Mouse (Mus musculus) erythroblast, embryonic 14.5 days (primary cell): ENCODE data around the gene Slbp. TPM values are rescaled to one million over a fixed set of nuclear protein-coding genes. Genes with fewer than 3 reads are reported as not detected.

Source experiments
- H3K27me3 ChIP-seq: 2 replicates; pipeline ENCODE4 v1.6.1; 2012; ENCODE audit warnings: inconsistent platforms; ENCODE audit not compliant: control insufficient read depth
- H3K36me3 ChIP-seq: 2 replicates; pipeline ENCODE4 v1.6.1; 2012; ENCODE audit warnings: mild to moderate bottlenecking, inconsistent platforms; ENCODE audit not compliant: control insufficient read depth
- H3K4me1 ChIP-seq: 2 replicates; pipeline ENCODE4 v1.6.1; 2012; ENCODE audit warnings: inconsistent platforms; ENCODE audit not compliant: control insufficient read depth
- H3K4me3 ChIP-seq: replicated peaks from 2 replicates; pipeline ENCODE3; 2012; ENCODE audit warnings: moderate library complexity, mild to moderate bottlenecking, inconsistent platforms
- H3K9me3 ChIP-seq: 2 replicates; pipeline ENCODE4 v1.6.1; 2012; ENCODE audit warnings: low read length, inconsistent platforms, mixed read lengths; ENCODE audit not compliant: control insufficient read depth
- GATA1 ChIP-seq: IDR thresholded peaks from 2 replicates; pipeline ENCODE4 v1.6.1; 2012; ENCODE audit warnings: low read length, inconsistent platforms, mixed read lengths
- TAL1 ChIP-seq: IDR thresholded peaks from 3 replicates; pipeline ENCODE4 v1.6.1; 2012; ENCODE audit warnings: low read length, inconsistent platforms, mixed read lengths
- polyA plus RNA-seq: library from polyadenylated mRNA; stranded (reverse); fragments of >175 nt; gene quantifications from 2 replicates; pipeline ENCODE4 v1.2.3, GENCODE M21; 2012

Gene Slbp
- 70.9 and 94.3 TPM in 2 replicates for polyA plus RNA-seq

GRCm38 (mm10) chr5:33651921-33652782, at the start of gene Slbp:
TSS of gene Slbp (minus strand) at chr5:33652574.
- TF ChIP-seq TAL1 (no peak), GATA1 (0 out of 2 replicates have a peak, but pooled peaks have one; percentile 35)
- Histone ChIP-seq H3K4me3 (peak within 1 kb of the TSS; percentile 98), H3K4me1 (peaks cover 83% of the 10 kb centered on the region), H3K36me3 (peaks cover 89% of the 10 kb centered on the region), H3K9me3 (no peaks in the 10 kb centered on the region), H3K27me3 (no peaks in the 10 kb centered on the region)

- H3K4me3 ChIP-seq, result no peak overlapping the region
- H3K9me3 ChIP-seq, result no peaks in the 10 kb centered on the region
- H3K36me3 ChIP-seq, result no peaks in the 10 kb centered on the region
- H3K4me1 ChIP-seq, result no peaks in the 10 kb centered on the region; the same call in 1 of the 2 replicates
- TF ChIP-seq GATA1, result no peak
- no peak for TF ChIP-seq TAL1
- peaks cover 8% of the 10 kb centered on the region for H3K27me3 ChIP-seq
Measured at GRCm38 (mm10) chr5:33701832-33702231, 49.5 kb upstream of the Slbp start.

GRCm38 (mm10) chr5:33700010-33700409, 47.6 kb upstream of the Slbp start:
- TF ChIP-seq TAL1 (no peak), GATA1 (no peak)
- H3K4me1 ChIP-seq, result no peaks in the 10 kb centered on the region; the same call in none of the 2 replicates
- H3K36me3 ChIP-seq, result no peaks in the 10 kb centered on the region
- no peaks in the 10 kb centered on the region for H3K9me3 ChIP-seq
- no peak overlapping the region for H3K4me3 ChIP-seq
- peaks cover 26% of the 10 kb centered on the region for H3K27me3 ChIP-seq

GRCm38 (mm10) chr5:33698669-33699068, 46.3 kb upstream of the Slbp start:
- Histone ChIP-seq H3K4me1 (no peaks in the 10 kb centered on the region; the same call in none of the 2 replicates), H3K27me3 (peaks cover 39% of the 10 kb centered on the region)

GRCm38 (mm10) chr5:33697947-33698512, 45.7 kb upstream of the Slbp start:
- no peak for TF ChIP-seq TAL1
- TF ChIP-seq GATA1, result no peak
- Histone ChIP-seq H3K4me1 (no peaks in the 10 kb centered on the region; the same call in none of the 2 replicates), H3K9me3 (no peaks in the 10 kb centered on the region), H3K36me3 (no peaks in the 10 kb centered on the region), H3K4me3 (no peak overlapping the region), H3K27me3 (peaks cover 44% of the 10 kb centered on the region)

More at GRCm38 (mm10) chr5:33698669-33699068, 46.3 kb upstream of the Slbp start:
- Histone ChIP-seq H3K36me3 (no peaks in the 10 kb centered on the region), H3K4me3 (no peak overlapping the region), H3K9me3 (no peaks in the 10 kb centered on the region)
- no peak for TF ChIP-seq TAL1
- no peak for TF ChIP-seq GATA1

- H3K36me3 ChIP-seq, result no peaks in the 10 kb centered on the region
- no peaks in the 10 kb centered on the region; the same call in none of the 2 replicates for H3K4me1 ChIP-seq
- TF ChIP-seq TAL1, result no peak
- TF ChIP-seq GATA1, result peak; percentile 69
- H3K27me3 ChIP-seq, result peaks cover 49% of the 10 kb centered on the region
- H3K9me3 ChIP-seq, result no peaks in the 10 kb centered on the region
- no peak overlapping the region for H3K4me3 ChIP-seq
Measured at GRCm38 (mm10) chr5:33697534-33697933, 45.2 kb upstream of the Slbp start.

- Histone ChIP-seq H3K27me3 (peaks cover 58% of the 10 kb centered on the region), H3K4me1 (no peaks in the 10 kb centered on the region; the same call in none of the 2 replicates)
- TF ChIP-seq GATA1 (no peak), TAL1 (no peak)
Measured at GRCm38 (mm10) chr5:33696430-33696829, 44.1 kb upstream of the Slbp start.

GRCm38 (mm10) chr5:33695718-33696121, 43.3 kb upstream of the Slbp start:
- no peaks in the 10 kb centered on the region for H3K9me3 ChIP-seq
- no peaks in the 10 kb centered on the region; the same call in none of the 2 replicates for H3K4me1 ChIP-seq
- H3K4me3 ChIP-seq, result no peak overlapping the region
- H3K36me3 ChIP-seq, result no peaks in the 10 kb centered on the region
- peaks cover 58% of the 10 kb centered on the region for H3K27me3 ChIP-seq
- no peak for TF ChIP-seq GATA1
- TF ChIP-seq TAL1, result no peak

More at GRCm38 (mm10) chr5:33696430-33696829, 44.1 kb upstream of the Slbp start:
- H3K4me3 ChIP-seq, result no peak overlapping the region
- H3K36me3 ChIP-seq, result no peaks in the 10 kb centered on the region
- no peaks in the 10 kb centered on the region for H3K9me3 ChIP-seq
